Mouse (Mus musculus): ENCODE results near the gene Sdad1. TPM values are rescaled to one million over a fixed set of nuclear protein-coding genes. Genes with fewer than 3 reads are reported as not detected.

Gene Sdad1
- 83.2 TPM for total RNA-seq (2023)

GRCm38 (mm10) chr5:92309681-92310511 lies at the start of gene Sdad1:
Sdad1 (minus strand) TSS chr5:92310479.

GRCm38 (mm10) chr5:92348794-92349413 lies 38.6 kb upstream of the Sdad1 start, which contains the start of gene Cxcl10:
Cxcl10 (minus strand) TSS chr5:92348889.

GRCm38 (mm10) chr5:92331635-92332338 lies 21.5 kb upstream of the Sdad1 start, which contains the start of gene Art3:
Art3 (plus strand) TSS chr5:92331827.

DNA sequence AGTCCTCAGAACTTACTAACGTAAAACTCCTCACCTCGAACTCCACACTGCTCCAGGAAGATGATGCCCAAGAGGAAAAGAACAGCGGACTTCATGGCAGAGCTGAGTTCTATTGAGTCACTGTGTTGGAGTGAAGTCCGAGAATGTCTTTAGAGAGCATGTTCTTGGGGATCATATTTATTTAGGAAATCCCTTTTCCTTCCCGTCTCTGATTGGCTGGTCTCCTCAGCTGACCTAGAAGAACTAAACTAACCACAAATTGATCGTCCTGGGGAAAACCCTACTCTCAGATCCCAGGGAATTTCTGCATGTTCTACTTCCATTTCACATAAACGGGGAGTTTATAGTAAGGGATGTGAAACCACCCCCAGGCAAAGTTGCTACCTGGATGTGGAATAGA lies 17.6 kb upstream of the Sdad1 start, which contains the start of gene Cxcl9:
Gene Cxcl9 (minus strand): TSS at position 151 of the 400 bp plus-strand sequence.

GRCm38 (mm10) chr5:92277437-92278394 lies 32.6 kb downstream of the Sdad1 start, which contains the start of gene Naaa:
Naaa (minus strand) TSS chr5:92278170.

DNA sequence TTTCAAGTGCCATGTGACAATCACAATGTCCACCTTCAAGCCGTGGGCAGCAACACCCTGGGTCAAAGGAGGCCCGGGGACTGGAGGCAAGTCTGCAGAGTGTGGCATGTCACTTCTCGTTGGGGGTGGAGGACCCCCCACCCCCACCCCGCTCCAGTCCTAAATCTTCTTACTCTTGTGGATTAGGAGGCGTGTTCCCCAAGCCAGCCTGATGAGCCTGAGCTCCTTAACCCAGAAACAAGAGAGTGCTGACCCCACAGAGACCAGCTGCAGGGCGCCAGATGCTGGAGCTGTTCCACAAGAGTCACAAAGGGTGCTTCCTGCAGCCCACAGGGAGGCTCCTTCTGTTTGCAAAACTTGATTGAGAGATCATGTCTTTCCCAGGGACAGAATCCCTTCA lies 54.1 kb downstream of the Sdad1 start, which contains the start of gene Ppef2:
Gene Ppef2 (minus strand): TSS at position 61 of the 400 bp plus-strand sequence.

Other genes starting within 250 kb of the Sdad1 start
- 106 TPM for gene G3bp2, start 226.8 kb downstream of the Sdad1 start, total RNA-seq (2023)
- gene Uso1, start 172.5 kb downstream of the Sdad1 start, total RNA-seq (2023): 58.7 TPM
- gene U90926, start 95.1 kb downstream of the Sdad1 start, total RNA-seq (2023): not detected
- not detected for gene Ppef2, start 54.2 kb downstream of the Sdad1 start, total RNA-seq (2023)
- gene Naaa, start 32.3 kb downstream of the Sdad1 start, total RNA-seq (2023): 7.2 TPM
- gene Cxcl9, start 17.6 kb upstream of the Sdad1 start, total RNA-seq (2023): 2.4 TPM
- 2.4 TPM for gene Art3, start 21.3 kb upstream of the Sdad1 start, total RNA-seq (2023)
- 0.70 TPM for gene Cxcl10, start 38.4 kb upstream of the Sdad1 start, total RNA-seq (2023)
- gene Nup54, start 124.7 kb upstream of the Sdad1 start, total RNA-seq (2023): 49.2 TPM
- gene Scarb2, start 196.4 kb upstream of the Sdad1 start, total RNA-seq (2023): 35.9 TPM
- gene Fam47e, start 244.6 kb upstream of the Sdad1 start, total RNA-seq (2023): not detected

Data from CD8-positive naive resting alpha-beta T cell, adult 57 days (primary cell).